11 mouse cellular contexts compared by ENCODE assay signal in the genomic region with DNA sequence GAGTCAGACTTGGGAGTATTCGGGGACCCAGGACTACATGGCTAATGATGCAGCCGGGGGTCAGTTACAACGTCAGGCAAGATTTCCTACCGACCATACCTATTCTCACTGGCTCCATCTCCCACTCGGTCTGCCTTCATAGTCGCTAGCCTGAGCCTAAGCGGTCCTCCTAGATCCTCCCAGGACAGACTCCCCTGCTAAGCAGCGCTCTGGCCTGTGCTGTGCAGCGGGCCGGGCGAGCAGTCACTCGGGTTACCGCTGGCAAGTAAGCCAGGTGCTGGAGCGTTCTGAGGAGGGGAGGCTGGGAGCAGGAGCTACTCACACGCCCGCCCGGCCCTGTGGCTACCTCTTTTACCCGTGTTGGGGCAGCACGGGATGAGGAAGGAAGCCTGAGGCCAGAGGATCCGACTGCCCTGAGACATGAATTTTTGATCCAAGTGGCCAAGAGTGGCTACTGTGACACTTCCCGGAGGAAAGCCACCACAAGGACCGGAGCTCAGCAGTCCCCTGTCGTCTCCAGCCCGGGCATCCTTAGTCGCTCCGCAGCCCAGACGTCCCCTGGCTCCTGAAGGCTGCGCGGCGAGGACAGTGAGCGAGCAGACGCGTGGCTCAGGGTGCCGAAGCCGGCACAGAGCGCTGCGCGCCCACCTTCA. TPM values are rescaled to one million over a fixed set of nuclear protein-coding genes. Genes with fewer than 3 reads are reported as not detected.
DNase-seq lines count a peak whose midpoint lies in the region; ATAC-seq and TF ChIP-seq lines count a peak whose summit lies in the region.
"Had no signal": no experiment of that assay in that cellular context is flagged by ENCODE, and none has a peak within 500 bp of the region (broad histone marks: within the 10 kb centered on the region; RNA-seq: fewer than 3 reads in every experiment).

No protein-coding gene starts in this region.

- no peak overlapping the region for H3K27ac ChIP-seq in gastrocnemius, adult 2 months
- no peak overlapping the region for H3K27ac ChIP-seq in testis, adult 2 months (ENCODE audit: control insufficient read depth, insufficient read depth, low read depth, low read length)
- H3K27ac ChIP-seq in limb, embryonic 13.5 days: no peak overlapping the region

- H3K36me3 ChIP-seq in testis, adult 2 months (ENCODE audit: control insufficient read depth, insufficient read depth, low read length): no peaks in the 10 kb centered on the region
- H3K36me3 ChIP-seq in limb, embryonic 13.5 days: no peaks in the 10 kb centered on the region

- intact Hi-C loops in gastrocnemius, adult 2 months (cut with DNase I): no loop called here

- peaks cover 24% of the 10 kb centered on the region for H3K4me1 ChIP-seq in testis, adult 2 months (ENCODE audit: control insufficient read depth, insufficient read depth, low read length)
- H3K4me1 ChIP-seq in limb, embryonic 13.5 days: peaks cover 34% of the 10 kb centered on the region

- peaks cover 4% of the 10 kb centered on the region; the same call in 1 of the 2 replicates for H3K27me3 ChIP-seq in testis, adult 2 months (ENCODE audit: control insufficient read depth, insufficient read depth, low read length)
- H3K27me3 ChIP-seq in limb, embryonic 13.5 days: peaks cover 100% of the 10 kb centered on the region

- peak overlapping the region; percentile 57 for H3K4me3 ChIP-seq in gastrocnemius, adult 2 months
- H3K4me3 ChIP-seq in testis, adult 2 months (ENCODE audit: control insufficient read depth, low read depth, low read length): peak overlapping the region; percentile 51
- H3K4me3 ChIP-seq in limb, embryonic 13.5 days: peak overlapping the region; percentile 48

- peaks cover 5% of the 10 kb centered on the region for H3K9me3 ChIP-seq in limb, embryonic 13.5 days

- 1% methylated on average over 38 of the region's 38 CpGs for WGBS in limb, embryonic 13.5 days

- ATAC-seq in limb, embryonic 13.5 days (ENCODE audit: low FRiP score, low read depth): no peak

- no peak overlapping the region for H3K9ac ChIP-seq in limb, embryonic 13.5 days

- TF ChIP-seq POLR2A in testis, adult 2 months (IDR thresholded peaks at IDR 0.05; ENCODE audit: control insufficient read depth, low read depth, low read length): no peak

- DNase-seq in gastrocnemius, adult 2 months: no peak
- DNase-seq in gastrocnemius, adult 18-20 months (ENCODE audit: low spot score): no peak
- DNase-seq in testis, postnatal 14 days (ENCODE audit: low spot score): no peak
- DNase-seq in urinary bladder, postnatal 25 days (ENCODE audit: low spot score): no peak
- no peak for DNase-seq in right cerebral cortex, postnatal 14 days
- no peak for DNase-seq in cerebellum, adult 11 months
- DNase-seq: spleen, adult 18-20 months had no signal

- H3K4me2 ChIP-seq in limb, embryonic 13.5 days (replicated peaks): peak overlapping the region; percentile 76

- no peak for TF ChIP-seq CTCF in gastrocnemius, adult 2 months (IDR thresholded peaks at IDR 0.05)
- no peak for TF ChIP-seq CTCF in testis, adult 2 months (IDR thresholded peaks at IDR 0.05; ENCODE audit: control insufficient read depth, insufficient read depth, insufficient replicate concordance, low read depth, low read length)

RNA-seq across cellular contexts. Expression of gene Bcan, which starts 0.7 kb away (rescaled TPM):
- not detected for total RNA-seq in gastrocnemius, adult 2 months (2021)
- total RNA-seq in gastrocnemius, adult 18-20 months (2021): not detected
- 0.13 and 0.23 TPM in 2 replicates for polyA plus RNA-seq in testis, adult 2 months (2012; rRNA removed)
- polyA plus RNA-seq in limb, embryonic 13.5 days (2015; fragmentation: Nextera tagmentation; extraction: Ambion mirVana): 0.57 and 0.59 TPM in 2 replicates
- total RNA-seq: liver, adult 2 months had no signal
- polyA plus RNA-seq: liver, adult 2 months had no signal

RNA-seq across cellular contexts. Expression of gene Hapln2, which starts 28.0 kb away (rescaled TPM):
- total RNA-seq in gastrocnemius, adult 2 months (2021): not detected
- total RNA-seq in gastrocnemius, adult 18-20 months (2021): not detected
- polyA plus RNA-seq in testis, adult 2 months (2012; rRNA removed): 14.0 and 15.7 TPM in 2 replicates
- 0.23 TPM in 1 of 2 replicates, not detected in the other for polyA plus RNA-seq in limb, embryonic 13.5 days (2015; fragmentation: Nextera tagmentation; extraction: Ambion mirVana)
- total RNA-seq: liver, adult 2 months had no signal
- polyA plus RNA-seq: C2C12; liver, adult 2 months had no signal

RNA-seq across cellular contexts. Expression of gene Nes, which starts 28.5 kb away (rescaled TPM):
- total RNA-seq in gastrocnemius, adult 2 months (2021): 10 to 100 TPM in 1 of 2 experiments, 1 to 10 TPM in 1; 9.1 to 17.2 TPM
- 10 to 100 TPM; 10.8 to 24.9 TPM for total RNA-seq in gastrocnemius, adult 18-20 months (2021)
- polyA plus RNA-seq in testis, adult 2 months (2012; rRNA removed): 0.26 and 0.51 TPM in 2 replicates
- 30.5 and 32.8 TPM in 2 replicates for polyA plus RNA-seq in limb, embryonic 13.5 days (2015; fragmentation: Nextera tagmentation; extraction: Ambion mirVana)

RNA-seq across cellular contexts. Expression of gene Gpatch4, which starts 43.5 kb away (rescaled TPM):
- total RNA-seq in gastrocnemius, adult 2 months (2021): 10 to 100 TPM; 17.9 to 19.6 TPM
- total RNA-seq in gastrocnemius, adult 18-20 months (2021): 10 to 100 TPM; 20.3 to 20.4 TPM
- polyA plus RNA-seq in testis, adult 2 months (2012; rRNA removed): 6.7 and 6.9 TPM in 2 replicates
- 33.0 and 33.9 TPM in 2 replicates for polyA plus RNA-seq in limb, embryonic 13.5 days (2015; fragmentation: Nextera tagmentation; extraction: Ambion mirVana)

RNA-seq across cellular contexts. Expression of gene Crabp2, which starts 50.9 kb away (rescaled TPM):
- total RNA-seq in gastrocnemius, adult 2 months (2021): under 1 TPM in 1 of 2 experiments, not detected in 1; 0.42 TPM
- total RNA-seq in gastrocnemius, adult 18-20 months (2021): under 1 TPM in 1 of 2 experiments, not detected in 1; 0.57 TPM
- polyA plus RNA-seq in testis, adult 2 months (2012; rRNA removed): 0.26 and 2.0 TPM in 2 replicates
- 518 and 520 TPM in 2 replicates for polyA plus RNA-seq in limb, embryonic 13.5 days (2015; fragmentation: Nextera tagmentation; extraction: Ambion mirVana)
- total RNA-seq: liver, adult 2 months had no signal
- polyA plus RNA-seq: liver, adult 2 months had no signal
